Mouse (Mus musculus): ENCODE measurements around the gene Mycl. TPM values are rescaled to one million over a fixed set of nuclear protein-coding genes. Genes with fewer than 3 reads are reported as not detected.

Mycl gene
- polyA plus RNA-seq, 1 experiment from 2014 or later: 2.9 TPM

- no peak for ATAC-seq
- Histone ChIP-seq H3K27me3 (replicated peaks; ENCODE audit: control insufficient read depth, insufficient read depth, low read length) (no peaks in the 10 kb centered on the region), H3K27ac (ENCODE audit: low read depth, low read length) (no peak overlapping the region), H3K36me3 (ENCODE audit: control insufficient read depth, insufficient read depth) (no peaks in the 10 kb centered on the region; the same call in 1 of the 2 replicates), H3K4me1 (replicated peaks; ENCODE audit: control insufficient read depth, insufficient read depth, low read length) (peaks cover 23% of the 10 kb centered on the region; the same call in 1 of the 2 replicates), H3K9me3 (ENCODE audit: control insufficient read depth) (no peaks in the 10 kb centered on the region), H3K4me2 (replicated peaks; ENCODE audit: low read depth) (peak overlapping the region; percentile 58), H3K9ac (ENCODE audit: low read depth, low read length) (no peak overlapping the region), H3K4me3 (ENCODE audit: low read depth, low read length) (no peak overlapping the region)
- no peak for TF ChIP-seq CTCF (IDR thresholded peaks at IDR 0.05; ENCODE audit: low read depth)
- 80% methylated on average over 5 of the region's 6 CpGs for WGBS
Observed at GRCm38 (mm10) chr4:122956301-122956700, 39.2 kb upstream of the Mycl start.

GRCm38 (mm10) chr4:122958491-122959031 lies 36.9 kb upstream of the Mycl start:
- peaks cover 23% of the 10 kb centered on the region; the same call in 1 of the 2 replicates for H3K4me1 ChIP-seq (replicated peaks; ENCODE audit: control insufficient read depth, insufficient read depth, low read length)
- WGBS: 89% methylated on average over 6 of the region's 6 CpGs
- no peaks in the 10 kb centered on the region for H3K9me3 ChIP-seq (ENCODE audit: control insufficient read depth)
- H3K27me3 ChIP-seq (replicated peaks; ENCODE audit: control insufficient read depth, insufficient read depth, low read length): no peaks in the 10 kb centered on the region
- H3K9ac ChIP-seq (ENCODE audit: low read depth, low read length): no peak overlapping the region
- no peaks in the 10 kb centered on the region; the same call in 1 of the 2 replicates for H3K36me3 ChIP-seq (ENCODE audit: control insufficient read depth, insufficient read depth)
- peak overlapping the region; percentile 62; the same call in 1 of the 2 replicates for H3K4me3 ChIP-seq (ENCODE audit: low read depth, low read length)
- peak overlapping the region; percentile 92 for H3K4me2 ChIP-seq (replicated peaks; ENCODE audit: low read depth)
- no peak for TF ChIP-seq CTCF (IDR thresholded peaks at IDR 0.05; ENCODE audit: low read depth)
- peak overlapping the region; percentile 3; the same call in 1 of the 2 replicates for H3K27ac ChIP-seq (ENCODE audit: low read depth, low read length)
- ATAC-seq: no peak

- no peak for TF ChIP-seq CTCF (IDR thresholded peaks at IDR 0.05; ENCODE audit: low read depth)
Observed at GRCm38 (mm10) chr4:122959816-122960215, 35.6 kb upstream of the Mycl start.

GRCm38 (mm10) chr4:122960321-122961099 lies 34.9 kb upstream of the Mycl start:
- WGBS: under 1% methylated on average over 43 of the region's 43 CpGs

More at GRCm38 (mm10) chr4:122959816-122960215, 35.6 kb upstream of the Mycl start:
- Histone ChIP-seq H3K4me3 (ENCODE audit: low read depth, low read length) (peak overlapping the region; percentile 62), H3K9ac (ENCODE audit: low read depth, low read length) (peak overlapping the region; percentile 68), H3K9me3 (ENCODE audit: control insufficient read depth) (no peaks in the 10 kb centered on the region), H3K27me3 (replicated peaks; ENCODE audit: control insufficient read depth, insufficient read depth, low read length) (no peaks in the 10 kb centered on the region), H3K4me1 (replicated peaks; ENCODE audit: control insufficient read depth, insufficient read depth, low read length) (peaks cover 20% of the 10 kb centered on the region; the same call in 1 of the 2 replicates), H3K27ac (ENCODE audit: low read depth, low read length) (no peak overlapping the region; the same call in 1 of the 2 replicates), H3K4me2 (replicated peaks; ENCODE audit: low read depth) (peak overlapping the region; percentile 92), H3K36me3 (ENCODE audit: control insufficient read depth, insufficient read depth) (no peaks in the 10 kb centered on the region)
- ATAC-seq: no peak
- 31% methylated on average over 8 of the region's 8 CpGs for WGBS

GRCm38 (mm10) chr4:122961100-122961567 lies 34.3 kb upstream of the Mycl start, which contains the start of gene Mfsd2a:
Gene Mfsd2a (minus strand): TSS chr4:122961188.
- no peak for TF ChIP-seq CTCF (IDR thresholded peaks at IDR 0.05; ENCODE audit: low read depth)
- under 1% methylated on average over 27 of the region's 27 CpGs for WGBS
- peak within 1 kb of the TSS; percentile 62 for H3K4me3 ChIP-seq (ENCODE audit: low read depth, low read length)
- 0 out of 2 replicates have a peak, but pooled peaks cover 8% of the 10 kb centered on the region for H3K4me1 ChIP-seq (replicated peaks; ENCODE audit: control insufficient read depth, insufficient read depth, low read length)
- H3K9me3 ChIP-seq (ENCODE audit: control insufficient read depth): no peaks in the 10 kb centered on the region
- ATAC-seq: peak; percentile 71
- H3K4me2 ChIP-seq (replicated peaks; ENCODE audit: low read depth): peak within 1 kb of the TSS; percentile 92
- peak within 1 kb of the TSS; percentile 68 for H3K9ac ChIP-seq (ENCODE audit: low read depth, low read length)
- no peaks in the 10 kb centered on the region for H3K27me3 ChIP-seq (replicated peaks; ENCODE audit: control insufficient read depth, insufficient read depth, low read length)
- H3K27ac ChIP-seq (ENCODE audit: low read depth, low read length): peak within 1 kb of the TSS; percentile 73
- no peaks in the 10 kb centered on the region for H3K36me3 ChIP-seq (ENCODE audit: control insufficient read depth, insufficient read depth)

More at GRCm38 (mm10) chr4:122960321-122961099, 34.9 kb upstream of the Mycl start:
- 0 out of 2 replicates have a peak, but pooled peaks have one; percentile 5 for ATAC-seq
- Histone ChIP-seq H3K4me1 (replicated peaks; ENCODE audit: control insufficient read depth, insufficient read depth, low read length) (peaks cover 14% of the 10 kb centered on the region; the same call in 1 of the 2 replicates), H3K27ac (ENCODE audit: low read depth, low read length) (peak overlapping the region; percentile 73), H3K9me3 (ENCODE audit: control insufficient read depth) (no peaks in the 10 kb centered on the region), H3K27me3 (replicated peaks; ENCODE audit: control insufficient read depth, insufficient read depth, low read length) (no peaks in the 10 kb centered on the region), H3K9ac (ENCODE audit: low read depth, low read length) (peak overlapping the region; percentile 68), H3K4me3 (ENCODE audit: low read depth, low read length) (peak overlapping the region; percentile 62), H3K4me2 (replicated peaks; ENCODE audit: low read depth) (peak overlapping the region; percentile 92), H3K36me3 (ENCODE audit: control insufficient read depth, insufficient read depth) (no peaks in the 10 kb centered on the region)
- no peak for TF ChIP-seq CTCF (IDR thresholded peaks at IDR 0.05; ENCODE audit: low read depth)

GRCm38 (mm10) chr4:122961589-122961988 lies 33.9 kb upstream of the Mycl start:
- H3K4me1 ChIP-seq (replicated peaks; ENCODE audit: control insufficient read depth, insufficient read depth, low read length): 0 out of 2 replicates have a peak, but pooled peaks cover 7% of the 10 kb centered on the region
- H3K9me3 ChIP-seq (ENCODE audit: control insufficient read depth): no peaks in the 10 kb centered on the region
- H3K36me3 ChIP-seq (ENCODE audit: control insufficient read depth, insufficient read depth): no peaks in the 10 kb centered on the region
- WGBS: 48% methylated on average over 6 of the region's 6 CpGs
- H3K4me2 ChIP-seq (replicated peaks; ENCODE audit: low read depth): peak overlapping the region; percentile 92
- no peaks in the 10 kb centered on the region for H3K27me3 ChIP-seq (replicated peaks; ENCODE audit: control insufficient read depth, insufficient read depth, low read length)
- H3K4me3 ChIP-seq (ENCODE audit: low read depth, low read length): no peak overlapping the region
- no peak overlapping the region for H3K27ac ChIP-seq (ENCODE audit: low read depth, low read length)
- no peak for TF ChIP-seq CTCF (IDR thresholded peaks at IDR 0.05; ENCODE audit: low read depth)
- H3K9ac ChIP-seq (ENCODE audit: low read depth, low read length): no peak overlapping the region
- ATAC-seq: no peak
